Mouse (Mus musculus): ENCODE data around the gene Hoxc8.

Gene Hoxc8

DNA sequence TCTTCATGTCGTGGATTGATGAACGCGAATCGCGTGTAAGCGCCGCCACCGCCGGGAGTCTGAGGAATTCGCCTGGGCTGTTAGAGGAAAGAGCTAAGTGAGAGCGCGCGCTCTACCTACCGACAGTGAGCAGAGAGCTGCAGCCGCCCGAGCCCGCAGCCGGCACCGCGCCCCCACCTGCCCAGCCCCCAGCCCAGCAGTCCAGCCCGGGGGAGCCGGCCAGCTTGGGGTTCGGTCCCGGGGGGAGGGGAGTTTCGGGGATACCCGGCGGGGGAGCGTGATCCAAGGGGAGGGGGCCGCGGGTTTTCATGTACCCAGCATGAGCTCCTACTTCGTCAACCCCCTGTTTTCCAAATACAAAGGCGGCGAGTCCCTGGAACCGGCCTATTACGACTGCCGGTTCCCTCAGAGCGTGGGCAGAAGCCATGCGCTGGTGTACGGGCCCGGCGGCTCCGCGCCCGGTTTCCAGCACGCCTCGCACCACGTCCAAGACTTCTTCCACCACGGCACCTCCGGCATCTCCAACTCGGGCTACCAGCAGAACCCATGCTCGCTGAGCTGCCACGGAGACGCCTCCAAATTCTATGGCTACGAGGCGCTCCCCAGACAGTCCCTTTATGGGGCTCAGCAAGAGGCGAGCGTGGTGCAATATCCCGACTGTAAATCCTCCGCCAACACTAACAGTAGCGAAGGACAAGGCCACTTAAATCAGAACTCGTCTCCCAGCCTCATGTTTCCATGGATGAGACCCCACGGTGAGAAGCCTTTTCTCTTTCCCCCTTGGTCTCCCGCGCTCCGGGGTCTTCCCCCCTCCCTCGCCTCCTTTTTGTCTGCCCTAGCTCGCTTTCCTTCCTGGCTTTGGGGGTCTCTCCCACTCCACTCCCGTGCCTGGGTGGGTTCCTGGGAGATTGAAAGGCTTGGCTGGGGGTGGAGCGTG lies at the start of gene Hoxc8:
Gene Hoxc8, plus strand, starts transcription at position 147 of the 937 bp plus-strand sequence.
- DNase-seq (ENCODE audit: low spot score in 2 of 2), result no peak

DNA sequence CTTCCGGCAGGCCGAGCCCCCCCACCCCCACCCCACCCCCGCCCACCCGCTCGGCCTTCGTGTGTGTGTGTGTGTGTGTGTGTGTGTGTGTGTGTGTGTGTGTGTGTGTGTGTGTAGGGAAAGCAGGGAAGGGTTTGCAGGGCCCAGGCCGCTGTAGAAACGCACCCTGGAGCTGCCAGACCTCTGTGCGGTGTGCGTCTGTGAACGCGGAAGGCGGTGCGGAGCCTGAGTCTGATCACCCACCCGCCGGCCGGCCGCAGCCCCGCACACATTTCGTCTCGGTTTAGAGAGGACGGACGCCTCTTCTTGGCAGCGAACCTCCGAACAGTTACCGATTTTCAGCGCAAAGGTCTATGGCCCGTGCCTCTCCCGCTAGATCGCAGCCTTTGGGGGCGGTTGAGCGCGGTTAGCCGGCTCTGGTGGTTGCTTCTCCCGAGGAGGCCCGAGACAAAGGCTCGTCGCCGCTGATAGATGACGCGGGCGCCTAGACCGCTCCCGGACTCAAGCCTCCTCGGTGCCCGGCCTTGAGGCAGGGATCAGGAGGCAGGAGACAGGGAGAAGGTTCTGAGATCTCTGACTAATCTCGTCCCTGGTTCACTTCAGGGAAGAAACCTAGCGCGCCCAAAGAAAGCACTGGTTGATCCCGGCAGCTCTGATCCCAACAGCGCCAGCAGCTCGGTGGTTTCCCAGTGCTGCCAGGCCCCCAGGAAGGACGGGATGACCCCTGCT lies 47.5 kb upstream of the Hoxc8 start:
- no peak for DNase-seq (ENCODE audit: low spot score in 2 of 2)

DNA sequence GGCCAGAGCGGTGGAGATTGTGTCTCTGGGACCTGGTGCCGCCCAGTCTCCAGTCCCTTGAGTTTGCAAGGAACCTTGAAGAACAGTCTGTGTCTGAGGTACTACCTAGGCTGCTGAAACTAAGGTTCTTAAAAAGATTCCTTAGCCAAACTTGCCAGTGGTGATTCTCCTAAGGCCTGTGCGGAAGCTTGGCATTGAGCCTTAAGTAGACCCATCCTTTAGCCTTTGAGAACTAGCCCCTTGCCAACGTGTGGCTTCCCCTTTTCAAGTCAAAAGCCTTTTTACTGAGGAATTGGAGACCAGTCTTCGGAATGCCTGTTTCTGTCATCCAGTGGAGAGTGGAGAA lies 47.0 kb upstream of the Hoxc8 start:
- DNase-seq (ENCODE audit: low spot score in 2 of 2), result no peak

DNA sequence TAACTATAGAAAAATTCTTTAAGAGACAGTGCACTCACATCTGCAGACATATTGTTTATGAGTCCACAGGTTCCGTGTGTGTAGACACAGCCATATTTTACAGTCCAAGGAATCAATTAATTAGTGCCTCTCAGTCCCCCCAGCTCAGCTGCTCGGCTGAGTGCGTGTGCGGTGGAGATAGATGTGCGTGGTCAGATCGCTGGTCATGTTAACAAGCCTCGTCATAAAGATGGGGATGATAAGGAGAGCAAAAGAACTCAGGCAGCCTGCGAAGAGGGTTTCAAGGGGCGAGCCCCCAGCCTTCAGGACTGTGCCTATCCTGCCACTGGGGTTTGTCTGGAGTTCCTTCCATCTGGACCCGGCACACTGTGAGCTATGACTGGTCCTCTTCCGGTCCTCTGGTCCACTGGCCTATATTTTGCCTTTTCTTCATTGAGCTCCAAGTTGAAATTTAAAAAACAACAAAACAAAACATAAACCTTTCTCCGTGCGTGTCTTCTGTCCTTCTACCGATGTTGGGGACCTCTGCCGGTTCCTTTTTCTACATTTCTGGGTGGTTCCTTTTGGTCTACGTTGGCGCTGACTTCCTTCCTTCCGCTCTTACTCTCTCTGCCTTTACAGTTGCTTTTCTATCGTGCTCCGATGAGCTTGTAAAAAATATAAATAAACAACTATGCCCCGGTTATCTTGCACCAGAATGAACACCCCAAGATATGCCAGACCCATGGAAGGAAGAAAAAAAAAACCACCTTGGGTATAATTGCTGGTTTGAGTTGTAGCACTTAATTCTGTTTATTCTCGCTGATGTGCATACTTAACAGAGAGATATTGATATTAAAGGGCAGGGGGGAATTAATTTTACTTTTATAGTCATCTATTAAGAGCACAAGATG lies 45.0 kb upstream of the Hoxc8 start:
- DNase-seq (ENCODE audit: low spot score in 2 of 2), result no peak

DNA sequence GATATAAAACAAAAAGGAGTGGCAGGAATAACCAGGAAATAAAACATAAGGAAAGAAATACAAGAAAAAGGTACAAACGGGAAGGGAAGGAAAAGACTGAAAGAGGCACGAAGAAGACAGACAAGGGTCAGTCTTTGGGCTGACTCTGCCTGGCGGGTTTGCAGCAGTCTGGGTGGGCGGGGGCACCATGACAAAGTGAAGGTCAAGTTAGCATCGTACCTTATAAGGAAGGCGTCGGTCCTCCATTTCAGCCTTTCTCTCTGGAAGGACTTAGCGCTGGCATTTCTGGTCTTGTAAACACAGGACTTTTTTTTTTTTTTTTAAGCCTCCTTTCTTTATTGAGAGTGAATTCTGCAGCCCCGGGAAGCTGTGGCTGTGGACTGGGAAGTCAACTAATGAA lies 43.1 kb upstream of the Hoxc8 start:
- DNase-seq (ENCODE audit: low spot score in 2 of 2), result no peak

DNA sequence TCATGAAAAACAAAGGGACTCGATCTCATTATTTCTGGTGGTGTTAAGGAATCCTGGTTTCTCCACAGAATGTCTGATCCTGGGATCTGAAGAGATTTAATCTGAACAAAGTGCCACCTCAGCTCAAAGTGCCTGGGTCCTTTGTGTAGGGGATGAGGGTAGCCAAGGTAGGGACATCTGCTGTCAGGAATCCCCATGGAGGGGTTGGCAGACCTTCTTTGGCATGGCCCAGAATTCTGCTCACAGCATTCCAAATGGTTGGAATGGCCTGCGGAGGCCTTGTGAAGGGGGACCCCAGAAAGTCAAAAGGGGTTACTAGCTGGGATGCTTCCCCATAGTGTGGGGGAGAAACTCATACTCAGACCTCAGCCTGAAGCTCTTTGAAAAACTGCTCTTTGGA lies 41.6 kb upstream of the Hoxc8 start:
- no peak for DNase-seq (ENCODE audit: low spot score in 2 of 2)

DNA sequence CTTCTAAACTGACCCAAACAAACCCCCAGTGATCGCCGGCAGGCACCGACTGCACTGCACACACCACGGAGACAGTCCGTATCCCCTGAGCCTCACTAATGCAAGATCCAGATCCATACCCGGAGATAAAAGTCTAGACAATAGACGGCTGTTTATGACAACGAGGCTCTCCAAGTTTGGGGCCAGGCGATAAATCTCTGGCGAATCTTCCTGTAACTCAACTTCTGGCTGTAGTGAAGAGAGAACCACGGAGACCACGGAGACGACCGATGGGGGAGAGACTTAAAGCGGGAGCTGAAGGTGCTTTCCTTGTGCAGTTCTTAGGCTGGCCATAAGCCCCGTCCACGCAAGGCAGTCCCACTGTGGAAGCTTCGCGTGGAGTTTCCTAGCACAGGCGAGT lies 40.7 kb upstream of the Hoxc8 start:
- no peak for DNase-seq (ENCODE audit: low spot score in 2 of 2)

DNA sequence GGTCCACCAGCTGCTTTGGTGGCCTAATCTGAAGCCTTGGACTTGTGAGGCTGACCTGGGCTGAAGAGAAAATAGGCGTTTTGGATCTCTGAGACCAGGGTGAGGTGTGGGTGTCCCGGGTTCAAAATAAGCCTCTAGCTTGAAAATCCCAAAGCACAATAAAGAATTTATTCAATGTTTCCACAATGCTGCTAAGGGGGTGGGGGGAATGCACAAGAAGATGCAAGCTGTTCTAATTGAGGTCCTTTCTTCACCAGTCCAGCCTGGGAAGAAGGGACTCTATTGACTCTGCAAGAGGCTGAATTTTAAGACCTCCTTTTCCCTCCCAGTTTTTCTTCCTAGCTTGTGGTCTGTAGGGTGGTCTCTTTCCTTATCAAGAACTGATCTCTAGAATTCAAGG lies 39.5 kb upstream of the Hoxc8 start:
- DNase-seq (ENCODE audit: low spot score in 2 of 2), result no peak

DNA sequence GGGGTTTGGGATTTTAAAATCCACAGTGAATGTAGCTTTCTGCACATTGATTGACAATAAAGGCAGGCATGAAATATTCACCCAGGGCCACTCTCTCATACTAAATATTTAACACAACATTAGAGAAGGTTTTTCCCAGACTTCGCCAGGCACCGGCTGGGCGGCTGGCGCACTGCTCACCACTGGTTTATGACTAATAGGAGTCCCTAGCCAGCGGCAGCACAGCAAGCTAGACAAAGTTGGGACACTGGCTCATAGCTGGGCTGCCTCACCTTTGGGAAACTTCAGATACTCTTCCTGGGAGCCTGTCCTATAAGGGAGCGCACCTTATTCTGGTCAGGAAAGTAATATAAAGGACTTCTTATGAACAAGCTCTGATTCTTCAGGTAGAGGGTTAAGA lies 36.8 kb upstream of the Hoxc8 start:
- DNase-seq (ENCODE audit: low spot score in 2 of 2), result no peak

DNA sequence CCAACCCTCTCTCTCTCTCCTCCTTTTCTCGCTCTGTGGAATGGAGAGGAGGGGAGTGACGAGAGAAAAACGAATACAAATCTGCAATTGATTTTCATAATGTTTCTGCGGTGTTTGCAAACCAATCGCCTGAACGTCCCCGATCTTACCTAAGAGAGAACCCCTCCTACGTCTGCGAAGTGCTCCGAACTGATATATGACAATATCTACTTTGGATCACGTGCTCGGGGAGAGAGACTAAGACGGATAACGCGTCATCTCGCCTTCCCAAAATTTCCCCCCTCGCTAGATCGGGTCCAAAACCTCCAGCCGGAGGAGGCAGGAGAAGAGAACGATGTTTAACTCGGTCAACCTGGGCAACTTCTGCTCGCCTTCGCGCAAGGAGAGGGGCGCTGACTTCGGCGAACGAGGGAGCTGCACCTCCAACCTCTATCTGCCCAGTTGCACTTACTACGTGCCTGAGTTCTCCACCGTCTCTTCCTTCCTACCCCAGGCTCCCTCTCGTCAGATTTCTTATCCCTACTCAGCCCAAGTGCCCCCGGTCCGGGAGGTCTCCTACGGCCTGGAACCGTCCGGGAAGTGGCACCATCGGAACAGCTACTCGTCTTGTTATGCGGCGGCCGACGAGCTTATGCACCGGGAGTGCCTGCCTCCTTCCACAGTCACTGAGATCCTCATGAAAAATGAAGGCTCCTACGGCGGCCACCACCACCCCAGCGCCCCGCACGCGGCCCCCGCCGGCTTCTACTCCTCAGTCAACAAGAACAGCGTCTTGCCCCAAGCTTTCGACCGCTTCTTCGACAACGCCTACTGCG lies 36.0 kb upstream of the Hoxc8 start, which contains the start of gene Hoxc11:
Gene Hoxc11, plus strand, starts transcription at position 236 of the 815 bp plus-strand sequence.
- no peak for DNase-seq (ENCODE audit: low spot score in 2 of 2)

DNA sequence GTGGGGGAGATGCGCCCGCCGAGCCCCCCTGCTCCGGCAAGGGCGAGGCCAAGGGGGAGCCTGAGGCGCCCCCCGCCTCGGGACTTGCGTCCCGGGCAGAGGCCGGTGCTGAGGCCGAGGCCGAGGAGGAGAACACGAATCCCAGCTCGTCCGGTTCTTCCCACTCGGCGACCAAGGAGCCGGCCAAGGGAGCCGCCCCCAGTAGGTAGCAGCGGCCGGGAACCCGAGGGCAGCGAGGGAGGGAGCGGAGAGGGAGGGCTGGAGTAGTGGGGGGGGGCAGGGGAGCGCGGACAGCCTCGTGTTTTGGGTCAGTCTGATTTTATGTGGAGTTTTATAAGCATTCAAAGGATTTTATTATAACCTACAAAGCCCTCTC lies 35.4 kb upstream of the Hoxc8 start:
- no peak for DNase-seq (ENCODE audit: low spot score in 2 of 2)

DNA sequence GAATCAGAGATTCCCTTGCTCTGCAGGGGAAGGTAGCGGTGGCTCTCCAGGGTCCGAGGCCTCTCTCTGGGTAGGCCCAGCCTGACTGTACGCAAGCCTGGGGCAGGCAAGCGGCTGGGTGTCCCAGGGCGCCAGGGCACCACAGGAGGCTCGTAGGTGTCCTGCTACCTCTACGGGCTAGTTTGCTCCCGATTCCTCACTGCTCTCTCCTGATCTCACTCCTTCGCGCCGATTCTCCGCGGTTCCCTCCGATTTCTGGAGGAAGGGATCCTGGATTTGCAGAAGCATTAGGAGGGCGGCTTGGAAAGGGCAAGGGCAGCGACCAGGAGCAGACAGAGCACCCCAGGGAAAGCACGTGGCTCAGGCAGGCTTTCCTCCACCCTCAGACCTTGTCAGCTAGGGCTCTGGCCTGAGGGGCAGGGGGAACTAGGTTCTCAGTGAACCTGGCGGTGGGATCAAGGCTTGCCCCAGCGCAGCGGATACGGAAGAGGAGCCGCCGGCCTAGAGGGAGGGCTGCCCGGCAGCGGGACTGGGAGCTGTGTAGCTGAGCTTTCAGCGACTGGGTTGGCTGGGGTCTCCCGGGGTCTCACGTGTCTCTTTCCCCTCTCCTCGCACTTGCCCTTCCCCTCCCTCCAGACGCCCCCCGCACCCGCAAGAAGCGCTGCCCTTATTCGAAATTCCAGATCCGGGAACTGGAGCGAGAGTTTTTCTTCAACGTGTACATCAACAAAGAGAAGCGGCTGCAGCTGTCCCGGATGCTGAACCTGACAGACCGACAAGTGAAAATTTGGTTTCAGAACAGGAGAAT lies 34.4 kb upstream of the Hoxc8 start:
- no peak for DNase-seq (ENCODE audit: low spot score in 2 of 2)

DNA sequence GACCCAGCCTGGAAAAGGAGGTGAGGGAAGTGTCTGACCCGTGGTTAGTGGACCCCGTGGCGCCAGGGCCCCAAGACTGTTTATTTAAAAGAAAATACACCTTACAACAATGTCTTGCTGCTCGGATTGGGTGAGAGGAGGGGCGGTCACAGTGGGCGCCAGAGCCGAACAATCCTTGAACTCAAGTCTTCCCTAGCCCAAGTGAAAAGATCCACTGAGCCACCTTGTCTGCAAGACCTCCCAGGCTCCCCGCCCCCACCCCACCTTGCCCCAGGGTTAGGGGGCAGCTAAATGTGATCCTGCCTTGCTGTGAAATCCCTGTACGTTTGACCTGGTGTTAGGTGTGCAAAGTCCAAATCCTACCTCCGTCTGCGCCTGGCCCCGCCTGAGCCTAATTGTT lies 33.5 kb upstream of the Hoxc8 start:
- DNase-seq (ENCODE audit: low spot score in 2 of 2), result no peak

DNA sequence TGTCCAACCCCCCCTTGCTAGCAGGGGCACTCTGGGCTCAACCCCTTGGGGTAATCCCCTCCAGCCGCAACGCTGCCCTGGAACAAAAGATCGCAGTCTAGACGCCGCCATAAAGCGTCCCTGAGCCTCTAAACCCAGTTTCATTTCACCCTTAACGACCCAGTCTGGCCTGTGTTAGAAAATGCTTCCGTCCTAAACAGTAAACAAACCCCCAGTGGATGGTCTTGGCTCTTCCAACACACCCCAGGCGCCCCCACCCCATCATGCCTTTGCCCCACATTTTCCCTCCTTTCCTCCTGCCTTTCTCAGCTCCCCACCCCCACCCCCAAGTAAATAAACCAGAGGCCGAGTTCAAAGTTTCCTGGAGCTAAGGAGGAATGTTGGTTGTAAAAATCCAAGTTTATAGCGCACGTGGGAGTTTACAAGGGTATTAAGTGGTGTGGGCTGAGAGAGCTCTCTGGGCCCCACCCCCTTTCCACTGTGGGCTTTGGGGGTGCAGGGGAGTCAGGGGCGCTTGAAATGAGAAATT lies 30.7 kb upstream of the Hoxc8 start:
- DNase-seq (ENCODE audit: low spot score in 2 of 2), result no peak

DNA sequence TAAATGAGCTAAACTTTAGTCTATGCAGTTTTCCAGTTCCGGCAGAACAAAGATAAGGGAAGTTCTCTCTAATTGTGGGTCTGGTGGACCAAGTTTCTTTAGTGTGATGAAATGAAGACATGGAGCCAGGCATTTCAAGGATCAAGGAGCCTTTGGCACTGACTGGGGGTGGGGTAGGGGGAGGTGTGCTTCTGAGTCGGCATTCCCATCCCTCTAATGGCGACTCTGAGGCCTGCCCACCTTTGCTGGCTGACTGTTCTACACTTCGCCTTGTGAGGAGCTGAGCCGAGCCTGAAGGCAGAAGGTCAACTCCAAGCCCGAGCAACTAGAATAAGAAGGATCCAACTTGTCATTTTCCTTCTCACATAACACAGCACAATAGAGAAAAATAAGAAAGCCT lies 28.7 kb upstream of the Hoxc8 start:
- DNase-seq (ENCODE audit: low spot score in 2 of 2), result no peak

DNA sequence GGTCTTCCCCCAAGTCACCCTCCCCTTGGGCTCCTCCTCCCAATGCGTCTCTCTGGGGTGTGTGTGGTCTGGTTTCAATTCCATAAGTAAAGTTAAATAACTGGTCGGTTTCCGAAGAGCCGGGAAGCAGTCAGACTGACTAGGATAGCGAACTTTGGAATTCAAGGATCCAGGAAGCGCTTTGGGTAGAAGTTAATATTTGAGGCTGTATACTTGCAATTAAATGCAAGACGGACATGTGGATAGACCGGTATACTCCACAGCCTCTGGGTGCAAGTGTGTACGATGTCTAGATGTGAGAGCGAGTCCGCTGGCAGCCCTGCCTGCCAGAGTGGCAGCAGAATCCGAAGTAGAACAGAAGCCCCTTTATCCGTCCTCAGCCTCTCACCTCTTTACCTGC lies 27.9 kb upstream of the Hoxc8 start:
- DNase-seq (ENCODE audit: low spot score in 2 of 2), result no peak

DNA sequence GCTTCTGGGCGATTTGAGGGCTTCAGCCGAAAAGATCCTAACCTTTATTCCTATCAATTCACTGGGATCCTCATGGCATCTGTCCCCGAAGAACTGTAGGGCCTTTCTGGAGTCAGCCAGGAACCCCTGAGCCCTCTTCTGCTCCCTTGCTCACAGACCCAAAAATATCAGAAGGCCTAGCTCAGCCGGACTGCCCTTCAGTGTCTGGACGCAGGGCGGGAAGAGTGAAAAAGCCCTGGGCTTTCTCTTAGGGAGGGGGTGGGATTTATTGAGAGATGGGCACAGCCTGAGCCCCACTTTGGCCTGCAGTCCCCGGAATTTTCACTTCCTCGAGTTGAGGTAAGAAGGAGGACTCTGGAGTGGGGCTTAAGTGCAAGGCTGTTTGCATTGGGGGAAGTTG lies 27.1 kb upstream of the Hoxc8 start:
- DNase-seq (ENCODE audit: low spot score in 2 of 2), result no peak

DNA sequence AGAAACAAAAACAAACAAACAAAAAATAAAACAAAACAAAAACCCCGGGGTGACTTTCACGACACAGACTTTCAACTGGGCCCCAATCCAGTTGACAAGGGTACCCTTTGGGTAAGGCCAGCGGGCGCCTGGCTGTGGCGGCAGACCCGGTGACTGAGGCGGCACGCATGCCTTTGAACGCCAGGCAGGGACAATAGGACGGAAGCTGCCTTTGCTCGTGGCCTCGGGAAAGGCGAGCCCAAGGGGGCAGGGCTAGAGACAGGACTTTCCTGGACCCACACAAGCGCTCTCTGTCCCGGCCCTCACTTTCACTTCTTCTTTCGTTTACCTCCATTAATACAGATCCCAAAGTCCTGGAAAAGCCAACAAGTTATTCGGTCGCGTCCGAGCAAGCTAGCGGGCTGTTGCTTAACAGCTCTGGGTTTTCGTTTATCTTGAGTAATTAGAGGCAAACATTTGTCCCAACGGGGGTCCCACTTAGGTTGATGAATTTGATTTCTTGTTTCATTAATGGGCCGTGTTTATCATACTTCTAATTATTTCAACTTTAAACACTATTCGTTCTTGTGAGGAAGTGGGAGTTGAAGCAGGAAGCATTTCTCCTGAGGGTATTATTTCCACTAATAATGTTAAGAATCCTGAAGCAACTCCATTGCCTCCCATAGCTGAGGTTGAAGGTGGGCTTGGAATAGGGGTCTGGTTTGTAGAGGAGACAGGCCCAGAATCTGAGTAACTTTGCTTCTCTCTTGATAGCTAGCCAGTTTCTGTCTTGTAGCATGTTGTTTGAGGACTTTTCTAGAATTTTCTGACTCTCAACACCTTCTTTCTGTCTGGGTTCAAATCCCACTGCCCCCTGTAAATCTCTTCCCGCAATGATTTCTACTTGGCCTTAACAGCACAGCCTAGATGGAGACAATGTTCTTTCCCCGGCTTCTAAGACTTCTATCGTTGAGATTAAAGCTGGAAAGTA lies 26.5 kb upstream of the Hoxc8 start:
- DNase-seq (ENCODE audit: low spot score in 2 of 2), result no peak

All from frontal cortex, postnatal 10 days (tissue).